Mouse (Mus musculus) adrenal gland, postnatal 4 days (tissue): ENCODE results near the gene Arvcf. TPM values are rescaled to one million over a fixed set of nuclear protein-coding genes. Genes with fewer than 3 reads are reported as not detected.

Experiments
- DNase-seq, 2 experiments: peaks; one replicate each; pipeline ENCODE4 v3.0.0; 2021 to 2022; ENCODE audit warnings: low spot score in 2 of 2, mixed read lengths in 2 of 2
- microRNA-seq: library from miRNA; unstranded; fragments of <30 nt; microRNA quantifications from one replicate; pipeline ENCODE4 v1.2.0, GENCODE M21; 2021
- total RNA-seq, 2 experiments: library from RNA; stranded (reverse); gene quantifications; 2 replicates each; pipeline ENCODE4 v1.2.3; 2021

The Arvcf gene
- total RNA-seq, 2 experiments from 2014 or later: 56.9 to 59.4 TPM

GRCm38 (mm10) chr16:18426802-18427280 is 78.9 kb downstream of the Arvcf start, which contains the start of gene Comt:
Gene Comt (minus strand): TSS chr16:18426852.
- no peak for DNase-seq

- DNase-seq: no peak
These were observed 80.1 kb downstream of the Arvcf start for GRCm38 (mm10) chr16:18428011-18428515.

- no peak for DNase-seq
These were observed 80.6 kb downstream of the Arvcf start for GRCm38 (mm10) chr16:18428516-18429042.

GRCm38 (mm10) chr16:18429641-18430040 is 81.7 kb downstream of the Arvcf start:
- DNase-seq: no peak

- DNase-seq: no peak
These were observed 82.7 kb downstream of the Arvcf start for GRCm38 (mm10) chr16:18430641-18431212.

- DNase-seq: no peak
These were observed 85.4 kb downstream of the Arvcf start for GRCm38 (mm10) chr16:18433341-18433920.

- no peak for DNase-seq
These were observed 88.1 kb downstream of the Arvcf start for GRCm38 (mm10) chr16:18436128-18436527.

GRCm38 (mm10) chr16:18443385-18443841 is 95.4 kb downstream of the Arvcf start:
- DNase-seq: peak; percentile 86 to 90

- DNase-seq: no peak
These were observed 99.3 kb downstream of the Arvcf start for GRCm38 (mm10) chr16:18447243-18447642.

- DNase-seq: no peak
These were observed 100.1 kb downstream of the Arvcf start for GRCm38 (mm10) chr16:18448104-18448503.

GRCm38 (mm10) chr16:18449005-18449404 is 101.0 kb downstream of the Arvcf start:
- no peak for DNase-seq

GRCm38 (mm10) chr16:18451486-18452181 is 103.7 kb downstream of the Arvcf start:
- DNase-seq: no peak

GRCm38 (mm10) chr16:18452361-18452862 is 104.4 kb downstream of the Arvcf start:
- no peak for DNase-seq

GRCm38 (mm10) chr16:18453846-18454245 is 105.9 kb downstream of the Arvcf start:
- no peak for DNase-seq

- no peak for DNase-seq
These were observed 107.4 kb downstream of the Arvcf start for GRCm38 (mm10) chr16:18455407-18455806.

Small RNAs within 50 kb of the gene (microRNA-seq; reads per million reads assigned to microRNA genes)
- gene Gm26219 (not detected), gene Mir185 (837 reads per million, percentile 74 among the genes with 10 or more reads in this experiment)

Other genes with a start within 250 kb of the Arvcf start
- under 1 TPM; 0.98 to 0.99 TPM for gene Rtn4r, start 220.5 kb upstream of the Arvcf start, total RNA-seq
- not detected for gene Ccdc188, start 130.3 kb upstream of the Arvcf start, total RNA-seq
- 10 to 100 TPM; 26.7 to 27.0 TPM for gene Zdhhc8, start 113.0 kb upstream of the Arvcf start, total RNA-seq
- gene Trmt2a, start 99.5 kb upstream of the Arvcf start, total RNA-seq: 10 to 100 TPM; 55.7 to 58.8 TPM
- 100 to 1,000 TPM; 167 to 187 TPM for gene Ranbp1, start 99.5 kb upstream of the Arvcf start, total RNA-seq
- not detected for gene Gm49776, start 89.9 kb upstream of the Arvcf start, total RNA-seq
- gene Dgcr8, start 58.9 kb upstream of the Arvcf start, total RNA-seq: 10 to 100 TPM; 49.7 to 58.4 TPM
- 10 to 100 TPM; 42.3 to 45.5 TPM for gene Tango2, start 79 bp upstream of the Arvcf start, total RNA-seq
- 10 to 100 TPM; 60.2 to 67.6 TPM for gene Txnrd2, start 78.2 kb downstream of the Arvcf start, total RNA-seq
- gene Comt, start 78.7 kb downstream of the Arvcf start, total RNA-seq: 100 to 1,000 TPM in 1 of 2 experiments, 10 to 100 TPM in 1; 99.0 to 129 TPM
- 1 to 10 TPM; 5.6 to 9.2 TPM for gene Gnb1l, start 150.5 kb downstream of the Arvcf start, total RNA-seq
- 10 to 100 TPM in 1 of 2 experiments, 1 to 10 TPM in 1; 9.5 to 11.0 TPM for gene Rtl10, start 150.7 kb downstream of the Arvcf start, total RNA-seq
- 1 to 10 TPM in 1 of 2 experiments, under 1 TPM in 1; 0.59 to 1.0 TPM for gene Tbx1, start 242.5 kb downstream of the Arvcf start, total RNA-seq